Mouse (Mus musculus): ENCODE measurements around the gene Nphp1. TPM values are rescaled to one million over a fixed set of nuclear protein-coding genes. Genes with fewer than 3 reads are reported as not detected.

Nphp1 gene
- polyA plus RNA-seq, 1 experiment from 2014 or later: 45.6 TPM

GRCm38 (mm10) chr2:127774578-127774941, 14.1 kb downstream of the Nphp1 start:
- Histone ChIP-seq H3K9ac (no peak overlapping the region), H3K27ac (replicated peaks) (no peak overlapping the region), H3K36me3 (peaks cover 38% of the 10 kb centered on the region), H3K4me2 (replicated peaks) (no peak overlapping the region), H3K27me3 (no peaks in the 10 kb centered on the region), H3K9me3 (replicated peaks) (no peaks in the 10 kb centered on the region), H3K4me3 (replicated peaks) (no peak overlapping the region), H3K4me1 (no peaks in the 10 kb centered on the region)
- ATAC-seq (ENCODE audit: insufficient number of reproducible peaks, low FRiP score, low TSS enrichment, low read depth): no peak
- WGBS: 52% methylated on average over 1 of the region's 1 CpGs

- WGBS: 44% methylated on average over 15 of the region's 15 CpGs
These were observed 14.6 kb downstream of the Nphp1 start for GRCm38 (mm10) chr2:127773938-127774577.

GRCm38 (mm10) chr2:127761587-127761986, 27.1 kb downstream of the Nphp1 start:
- Histone ChIP-seq H3K4me3 (replicated peaks) (no peak overlapping the region), H3K4me1 (no peaks in the 10 kb centered on the region), H3K27me3 (no peaks in the 10 kb centered on the region), H3K9ac (no peak overlapping the region), H3K9me3 (replicated peaks) (no peaks in the 10 kb centered on the region), H3K36me3 (peaks cover 19% of the 10 kb centered on the region; the same call in 1 of the 2 replicates), H3K27ac (replicated peaks) (no peak overlapping the region), H3K4me2 (replicated peaks) (no peak overlapping the region)
- no peak for ATAC-seq (ENCODE audit: insufficient number of reproducible peaks, low FRiP score, low TSS enrichment, low read depth)
- WGBS: 75% methylated on average over 5 of the region's 5 CpGs

More at GRCm38 (mm10) chr2:127773938-127774577, 14.6 kb downstream of the Nphp1 start:
- ATAC-seq (ENCODE audit: insufficient number of reproducible peaks, low FRiP score, low TSS enrichment, low read depth): no peak
- no peak overlapping the region for H3K27ac ChIP-seq (replicated peaks)
- no peaks in the 10 kb centered on the region for H3K27me3 ChIP-seq
- H3K9me3 ChIP-seq (replicated peaks): no peaks in the 10 kb centered on the region
- H3K36me3 ChIP-seq: peaks cover 39% of the 10 kb centered on the region
- no peak overlapping the region for H3K4me3 ChIP-seq (replicated peaks)
- H3K4me2 ChIP-seq (replicated peaks): no peak overlapping the region
- H3K9ac ChIP-seq: no peak overlapping the region
- H3K4me1 ChIP-seq: no peaks in the 10 kb centered on the region

- H3K9me3 ChIP-seq (replicated peaks): no peaks in the 10 kb centered on the region
- WGBS: 67% methylated on average over 10 of the region's 10 CpGs
- H3K4me3 ChIP-seq (replicated peaks): no peak overlapping the region
- H3K4me2 ChIP-seq (replicated peaks): no peak overlapping the region
- H3K9ac ChIP-seq: no peak overlapping the region
- no peaks in the 10 kb centered on the region for H3K4me1 ChIP-seq
- peaks cover 19% of the 10 kb centered on the region; the same call in 1 of the 2 replicates for H3K36me3 ChIP-seq
- H3K27ac ChIP-seq (replicated peaks): no peak overlapping the region
- no peak for ATAC-seq (ENCODE audit: insufficient number of reproducible peaks, low FRiP score, low TSS enrichment, low read depth)
- no peaks in the 10 kb centered on the region for H3K27me3 ChIP-seq
These were observed 28.2 kb downstream of the Nphp1 start for GRCm38 (mm10) chr2:127760429-127761000.

GRCm38 (mm10) chr2:127760014-127760413, 28.7 kb downstream of the Nphp1 start:
- Histone ChIP-seq H3K36me3 (peaks cover 19% of the 10 kb centered on the region; the same call in 1 of the 2 replicates), H3K27ac (replicated peaks) (no peak overlapping the region), H3K9me3 (replicated peaks) (no peaks in the 10 kb centered on the region), H3K4me1 (no peaks in the 10 kb centered on the region), H3K4me2 (replicated peaks) (no peak overlapping the region), H3K27me3 (no peaks in the 10 kb centered on the region), H3K4me3 (replicated peaks) (no peak overlapping the region), H3K9ac (no peak overlapping the region)
- 84% methylated on average over 6 of the region's 6 CpGs for WGBS
- ATAC-seq (ENCODE audit: insufficient number of reproducible peaks, low FRiP score, low TSS enrichment, low read depth): no peak

DNA sequence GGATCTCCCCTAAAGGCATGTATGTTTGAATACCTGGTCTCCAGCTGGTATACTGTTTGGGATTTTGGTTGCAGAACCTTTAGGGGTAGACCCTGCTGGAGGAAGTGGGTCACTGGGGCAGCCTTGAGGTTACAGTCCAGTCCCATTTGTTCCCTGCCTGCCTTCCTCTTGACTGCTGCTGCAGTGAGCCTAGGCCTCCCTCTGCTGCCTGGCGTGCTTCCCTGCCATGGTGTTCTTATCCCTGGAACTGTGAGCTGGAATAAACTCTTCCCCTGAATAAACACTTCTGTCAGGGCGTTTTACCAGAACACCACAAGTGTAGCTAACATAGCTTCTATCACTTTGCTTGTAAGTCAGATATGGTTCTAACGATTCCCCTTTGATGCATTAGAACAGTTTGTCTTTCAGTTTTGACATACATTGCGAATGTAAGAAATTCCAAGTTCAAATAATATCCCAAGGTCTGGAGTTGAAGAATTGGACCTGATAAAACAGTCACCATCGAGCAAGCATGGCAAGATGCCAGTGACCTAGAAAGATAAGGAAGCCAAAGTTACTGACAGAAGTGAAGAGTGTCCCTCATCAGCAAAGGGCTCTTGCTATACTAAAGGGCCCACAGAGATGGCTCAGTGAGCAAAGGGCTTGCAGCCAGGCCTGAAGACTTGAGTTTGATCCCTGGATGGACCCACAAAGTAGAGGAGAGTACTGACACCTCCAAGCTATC, 29.4 kb downstream of the Nphp1 start:
- ATAC-seq (ENCODE audit: insufficient number of reproducible peaks, low FRiP score, low TSS enrichment, low read depth): no peak
- 84% methylated on average over 5 of the region's 5 CpGs for WGBS

DNA sequence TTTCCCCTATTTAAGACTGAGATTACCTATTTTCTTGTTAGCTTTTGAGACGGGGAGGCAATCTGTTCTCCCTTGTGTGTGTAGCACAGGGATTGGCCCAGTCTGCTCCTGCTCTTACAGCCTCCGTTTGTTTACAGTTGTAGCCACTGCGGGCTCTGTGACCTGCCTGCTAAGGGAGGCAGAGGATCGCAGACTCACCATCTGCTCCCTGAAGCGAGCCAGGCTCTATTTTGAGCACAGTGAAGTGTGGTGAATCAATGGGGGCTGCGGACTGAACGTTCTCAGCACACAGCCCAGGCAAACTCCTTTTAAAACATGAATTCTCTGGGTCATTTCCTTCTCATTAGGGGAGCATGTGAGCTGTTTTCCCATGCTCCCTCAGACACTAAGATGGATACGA, 31.5 kb downstream of the Nphp1 start:
- Histone ChIP-seq H3K9ac (no peak overlapping the region), H3K9me3 (replicated peaks) (no peaks in the 10 kb centered on the region), H3K4me3 (replicated peaks) (no peak overlapping the region), H3K27me3 (no peaks in the 10 kb centered on the region), H3K27ac (replicated peaks) (no peak overlapping the region), H3K4me2 (replicated peaks) (no peak overlapping the region), H3K36me3 (peaks cover 9% of the 10 kb centered on the region; the same call in 1 of the 2 replicates), H3K4me1 (no peaks in the 10 kb centered on the region)
- no peak for ATAC-seq (ENCODE audit: insufficient number of reproducible peaks, low FRiP score, low TSS enrichment, low read depth)
- WGBS: 43% methylated on average over 8 of the region's 8 CpGs

More for the DNA sequence above, 29.4 kb downstream of the Nphp1 start:
- Histone ChIP-seq H3K9ac (no peak overlapping the region), H3K9me3 (replicated peaks) (no peaks in the 10 kb centered on the region), H3K4me2 (replicated peaks) (no peak overlapping the region), H3K27me3 (no peaks in the 10 kb centered on the region), H3K27ac (replicated peaks) (no peak overlapping the region), H3K4me1 (no peaks in the 10 kb centered on the region), H3K36me3 (peaks cover 19% of the 10 kb centered on the region; the same call in 1 of the 2 replicates), H3K4me3 (replicated peaks) (no peak overlapping the region)

GRCm38 (mm10) chr2:127754113-127754512, 34.6 kb downstream of the Nphp1 start:
- no peaks in the 10 kb centered on the region for H3K27me3 ChIP-seq
- H3K36me3 ChIP-seq: no peaks in the 10 kb centered on the region
- H3K4me1 ChIP-seq: no peaks in the 10 kb centered on the region
- no peak overlapping the region for H3K4me2 ChIP-seq (replicated peaks)
- ATAC-seq (ENCODE audit: insufficient number of reproducible peaks, low FRiP score, low TSS enrichment, low read depth): no peak
- 88% methylated on average over 4 of the region's 4 CpGs for WGBS
- no peak overlapping the region for H3K9ac ChIP-seq
- no peak overlapping the region for H3K27ac ChIP-seq (replicated peaks)
- no peak overlapping the region for H3K4me3 ChIP-seq (replicated peaks)
- H3K9me3 ChIP-seq (replicated peaks): no peaks in the 10 kb centered on the region

GRCm38 (mm10) chr2:127751849-127752610, 36.7 kb downstream of the Nphp1 start:
- Histone ChIP-seq H3K4me2 (replicated peaks) (no peak overlapping the region), H3K9me3 (replicated peaks) (no peaks in the 10 kb centered on the region), H3K27me3 (no peaks in the 10 kb centered on the region), H3K4me1 (no peaks in the 10 kb centered on the region), H3K4me3 (replicated peaks) (no peak overlapping the region), H3K9ac (no peak overlapping the region), H3K27ac (replicated peaks) (no peak overlapping the region), H3K36me3 (no peaks in the 10 kb centered on the region)
- 77% methylated on average over 11 of the region's 11 CpGs for WGBS
- ATAC-seq (ENCODE audit: insufficient number of reproducible peaks, low FRiP score, low TSS enrichment, low read depth): no peak

DNA sequence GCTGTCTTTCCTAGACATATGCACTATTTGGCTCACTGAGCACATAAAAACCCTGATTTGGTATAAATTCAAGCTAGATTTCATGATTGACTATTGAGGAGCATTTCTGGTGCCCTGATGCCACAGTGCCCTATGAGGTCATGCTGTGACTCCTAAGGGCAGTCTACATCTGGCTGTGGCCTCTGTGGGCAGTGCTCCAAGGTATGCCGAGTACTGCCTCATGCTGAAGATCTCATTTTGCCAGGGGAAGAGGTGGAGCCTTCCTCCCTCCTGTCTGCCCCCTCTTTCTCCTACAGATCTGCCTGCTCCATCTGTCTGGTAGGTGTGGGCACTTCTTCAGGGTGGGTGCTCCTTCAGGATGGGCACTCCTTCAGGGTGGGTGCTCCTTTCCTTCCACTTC, 39.3 kb downstream of the Nphp1 start:
- Histone ChIP-seq H3K9ac (no peak overlapping the region), H3K4me1 (no peaks in the 10 kb centered on the region), H3K4me3 (replicated peaks) (no peak overlapping the region), H3K27ac (replicated peaks) (no peak overlapping the region), H3K27me3 (no peaks in the 10 kb centered on the region), H3K36me3 (peaks cover 5% of the 10 kb centered on the region; the same call in 1 of the 2 replicates), H3K4me2 (replicated peaks) (no peak overlapping the region), H3K9me3 (replicated peaks) (no peaks in the 10 kb centered on the region)
- no peak for ATAC-seq (ENCODE audit: insufficient number of reproducible peaks, low FRiP score, low TSS enrichment, low read depth)
- 35% methylated on average over 1 of the region's 1 CpGs for WGBS

DNA sequence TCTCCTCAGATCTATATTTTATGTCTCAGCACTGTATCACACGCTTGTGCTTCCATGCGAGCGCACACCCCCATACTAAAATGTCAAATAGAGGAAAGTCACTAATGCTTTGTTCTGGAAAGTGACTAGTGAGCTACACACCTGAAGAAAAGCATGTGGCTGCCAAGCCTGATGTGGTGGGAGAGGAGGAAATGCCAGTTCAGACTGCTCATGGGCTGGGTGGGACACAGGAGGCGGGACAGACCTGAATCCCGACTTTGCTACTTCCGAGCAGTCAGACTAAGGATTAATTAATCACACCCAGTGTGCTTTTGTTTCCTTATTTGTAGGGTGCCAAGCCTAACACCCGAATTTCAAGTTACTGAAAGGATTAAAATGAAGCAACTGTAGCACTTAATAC, 40.4 kb downstream of the Nphp1 start:
- H3K4me2 ChIP-seq (replicated peaks): no peak overlapping the region
- H3K9ac ChIP-seq: no peak overlapping the region
- H3K4me1 ChIP-seq: no peaks in the 10 kb centered on the region
- ATAC-seq (ENCODE audit: insufficient number of reproducible peaks, low FRiP score, low TSS enrichment, low read depth): no peak
- 72% methylated on average over 7 of the region's 7 CpGs for WGBS
- no peaks in the 10 kb centered on the region for H3K27me3 ChIP-seq
- H3K4me3 ChIP-seq (replicated peaks): no peak overlapping the region
- peaks cover 5% of the 10 kb centered on the region; the same call in 1 of the 2 replicates for H3K36me3 ChIP-seq
- no peak overlapping the region for H3K27ac ChIP-seq (replicated peaks)
- no peaks in the 10 kb centered on the region for H3K9me3 ChIP-seq (replicated peaks)
